Mouse (Mus musculus) stomach, postnatal 0 days (tissue): ENCODE data around the gene Ctsj.
"Not testable (repeated sequence)": the region's sequence is repeated elsewhere in the genome, so short reads cannot be mapped to it uniquely, and the experiment has no call there.

Experiments used
- CTCF ChIP-seq: IDR thresholded peaks from 2 replicates; pipeline ENCODE4 v1.5.1; 2016; ENCODE audit warnings: antibody characterized with exemption, low read depth, mild to moderate bottlenecking, moderate library complexity
- EP300 ChIP-seq: optimal IDR thresholded peaks from 2 replicates; pipeline ENCODE3; 2016; ENCODE audit warnings: antibody characterized with exemption

GRCm38 (mm10) chr13:60972319-60972718, 33.4 kb downstream of the Ctsj start:
- 0 out of 2 replicates have a peak, but pooled peaks have one; percentile 13 for TF ChIP-seq CTCF
- TF ChIP-seq EP300 = not testable (repeated sequence)
